Mouse (Mus musculus) heart, postnatal 0 days (tissue): Measurements from ENCODE around the gene Myzap.

Experiments used
- CTCF ChIP-seq: IDR thresholded peaks from 2 replicates; pipeline ENCODE4 v1.5.1; 2016; ENCODE audit warnings: antibody characterized with exemption, control low read depth, low read depth
- EP300 ChIP-seq: IDR thresholded peaks from 2 replicates; pipeline ENCODE4 v1.6.1; 2016; ENCODE audit warnings: antibody characterized with exemption, low read depth

- no peak for TF ChIP-seq CTCF
- no peak for TF ChIP-seq EP300
Measured at GRCm38 (mm10) chr9:71456738-71457137, 135.4 kb downstream of the Myzap start.
